Mouse (Mus musculus) spleen, adult 2 months (tissue): ENCODE results near the gene Ston2.

Experiments used
- CTCF ChIP-seq: fragments of 200-500 bp; IDR thresholded peaks from 2 replicates; pipeline ENCODE4 v1.5.1; 2011; ENCODE audit warnings: mild to moderate bottlenecking, inconsistent platforms; ENCODE audit not compliant: insufficient read depth, insufficient read length, insufficient replicate concordance; ENCODE audit errors: extremely low read depth
- POLR2A ChIP-seq: fragments of 200-500 bp; IDR thresholded peaks from 2 replicates; pipeline ENCODE4 v1.6.1; 2011; ENCODE audit warnings: low read depth, low read length, inconsistent platforms

DNA sequence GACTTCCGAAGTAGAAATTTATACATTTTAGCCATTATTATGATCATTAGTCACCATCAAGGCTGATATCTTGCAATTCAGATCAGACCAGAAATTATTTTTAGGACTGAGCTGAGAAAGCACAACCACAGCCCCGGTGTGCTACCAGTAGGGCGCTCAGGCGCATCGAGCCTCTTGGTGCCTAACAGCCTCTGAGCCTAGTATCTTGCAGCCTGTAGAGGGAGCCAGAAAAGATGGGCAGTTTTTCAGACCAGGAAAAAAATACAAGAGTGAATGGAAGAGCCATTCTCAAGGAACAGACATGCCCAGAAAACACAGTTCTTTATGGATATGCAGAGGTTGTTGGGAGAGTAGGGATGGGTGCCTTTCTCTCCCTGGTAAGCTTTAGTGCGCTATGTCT is 115.0 kb downstream of the Ston2 start:
- TF ChIP-seq CTCF (no peak), POLR2A (no peak)
